Mouse (Mus musculus): ENCODE measurements around the gene Vsir.

The Vsir gene

DNA sequence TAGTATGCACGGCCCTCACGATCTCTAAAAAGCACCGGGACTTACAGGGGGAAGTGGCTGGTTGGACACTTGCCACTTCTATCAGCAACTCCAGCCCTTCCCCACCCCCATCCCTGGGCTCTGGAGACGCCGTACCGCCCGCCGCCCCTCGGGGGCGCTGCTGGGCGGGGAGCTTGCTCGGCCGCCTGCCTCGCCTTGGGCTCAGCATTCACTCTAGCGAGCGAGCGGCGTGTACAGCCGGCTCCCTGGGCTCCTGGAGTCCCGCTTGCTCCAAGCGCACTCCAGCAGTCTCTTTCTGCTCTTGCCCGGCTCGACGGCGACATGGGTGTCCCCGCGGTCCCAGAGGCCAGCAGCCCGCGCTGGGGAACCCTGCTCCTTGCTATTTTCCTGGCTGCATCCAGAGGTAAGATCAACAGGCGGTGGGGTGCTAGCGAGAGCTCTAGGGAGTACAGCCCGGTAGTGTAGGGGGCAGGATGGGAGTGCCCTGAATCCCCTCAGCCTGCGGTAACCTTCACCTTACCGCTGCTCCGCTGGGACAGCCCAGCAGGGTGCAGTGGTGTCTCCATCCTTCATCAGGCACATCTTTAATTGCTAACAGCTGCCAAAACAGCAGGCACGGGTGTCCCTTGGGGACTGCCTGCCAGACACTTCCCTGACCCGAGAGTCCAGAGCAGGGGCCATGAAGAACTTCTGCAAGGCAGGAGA, at the start of gene Vsir:
TSS of gene Vsir (plus strand) at position 151 of the 705 bp plus-strand sequence.
- peak; percentile 78 for DNase-seq (ENCODE audit: low spot score in 2 of 2)

DNA sequence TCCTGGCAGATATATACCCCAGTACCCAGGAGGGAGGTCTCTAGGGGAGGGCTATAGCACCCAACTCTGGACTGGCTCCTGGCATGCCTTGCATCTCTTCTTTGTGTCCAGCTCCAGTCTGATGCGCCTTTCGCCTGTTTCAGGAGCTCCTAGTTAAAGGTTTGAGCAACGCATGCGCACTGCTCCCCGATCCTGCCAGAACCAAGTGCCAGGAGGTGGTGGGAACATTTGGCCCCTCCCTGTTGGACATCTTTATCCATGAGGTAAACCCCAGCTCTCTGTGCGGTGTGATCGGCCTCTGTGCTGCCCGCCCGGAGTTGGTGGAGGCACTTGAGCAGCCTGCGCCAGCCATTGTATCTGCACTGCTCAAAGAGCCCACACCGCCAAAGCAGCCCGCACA, 47.0 kb upstream of the Vsir start:
- no peak for DNase-seq (ENCODE audit: low spot score in 2 of 2)

DNA sequence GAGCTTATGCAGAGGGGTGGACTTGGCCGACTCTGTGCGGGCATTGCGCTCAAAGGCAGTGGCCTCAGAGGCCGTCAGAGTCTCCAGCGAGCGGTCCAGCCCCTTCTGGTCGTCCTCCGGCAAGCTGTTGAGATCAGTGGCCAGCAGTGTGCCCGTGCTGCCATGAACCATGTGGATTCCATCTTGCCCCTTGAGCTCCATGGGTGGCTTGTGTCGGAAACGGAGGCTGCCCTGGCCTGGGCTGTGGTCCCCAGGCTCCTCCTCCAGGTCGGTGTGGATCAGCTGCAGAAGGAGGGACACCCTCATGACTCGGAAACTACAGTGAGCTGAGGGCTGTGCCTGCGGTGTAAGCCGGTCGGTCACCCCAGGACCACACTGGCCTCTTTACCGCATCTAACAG, 43.2 kb upstream of the Vsir start:
- DNase-seq (ENCODE audit: low spot score in 2 of 2), result no peak

DNA sequence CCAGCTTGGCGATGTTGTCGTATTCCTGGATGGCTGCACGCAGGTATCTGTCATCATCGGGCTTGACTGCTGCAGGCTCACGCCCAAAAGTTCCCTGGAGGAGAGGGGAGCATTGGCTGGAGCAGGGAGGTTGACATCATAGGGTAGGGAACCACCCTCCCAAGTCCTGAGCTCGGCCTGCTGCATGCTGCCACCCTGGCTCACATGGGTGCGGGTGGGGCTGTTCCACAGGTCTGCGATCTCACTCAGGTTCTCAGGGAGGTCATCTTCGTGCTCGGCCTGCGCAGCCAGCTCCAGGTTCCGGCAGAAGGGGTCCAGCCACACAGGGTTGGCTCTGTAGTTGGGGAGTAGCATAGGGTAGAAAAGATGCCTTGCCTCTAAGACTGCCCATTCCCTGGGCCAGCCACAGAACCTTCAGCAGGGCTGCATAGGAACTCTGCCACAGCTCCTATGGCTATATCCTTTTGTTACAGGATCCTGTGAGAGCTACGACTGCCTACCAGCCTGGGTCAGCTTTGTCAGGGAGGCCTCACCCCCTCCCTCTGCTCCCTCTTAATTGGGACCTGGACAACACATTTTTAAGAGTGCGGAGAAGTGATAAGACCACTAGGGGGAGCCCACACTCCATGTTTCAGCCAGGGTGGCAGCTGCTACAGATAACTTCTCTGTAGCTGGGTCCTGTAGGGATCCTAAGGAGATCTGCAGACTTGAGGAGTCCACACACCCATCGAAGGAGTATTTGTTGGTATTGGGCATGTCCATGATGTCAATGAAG, 41.6 kb upstream of the Vsir start:
- peak in 1 of 2 experiments; percentile 61 for DNase-seq (ENCODE audit: low spot score in 2 of 2)

- no peak for DNase-seq (ENCODE audit: low spot score in 2 of 2)
Measured at GRCm38 (mm10) chr10:60310629-60311028, 36.0 kb upstream of the Vsir start.

DNA sequence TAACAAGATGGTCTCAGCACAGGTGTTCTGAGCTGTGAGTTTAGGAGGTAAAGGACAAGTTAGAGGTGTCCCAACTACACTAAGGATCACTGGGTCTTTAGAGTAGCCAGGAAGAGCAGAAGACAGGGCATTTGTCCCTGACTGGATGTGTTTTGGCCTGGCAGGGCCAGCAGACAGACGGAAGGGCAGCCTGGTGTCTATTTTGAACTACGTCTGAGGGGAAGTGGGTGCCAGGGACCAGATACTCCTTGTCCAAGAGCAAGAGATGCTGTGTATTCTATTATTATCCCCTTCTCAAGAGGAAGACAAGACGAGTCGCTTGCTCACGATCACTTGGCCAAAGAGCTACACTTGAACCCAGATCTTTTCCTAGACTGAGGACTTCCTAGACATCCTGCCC, 33.0 kb upstream of the Vsir start:
- DNase-seq (ENCODE audit: low spot score in 2 of 2), result no peak

DNA sequence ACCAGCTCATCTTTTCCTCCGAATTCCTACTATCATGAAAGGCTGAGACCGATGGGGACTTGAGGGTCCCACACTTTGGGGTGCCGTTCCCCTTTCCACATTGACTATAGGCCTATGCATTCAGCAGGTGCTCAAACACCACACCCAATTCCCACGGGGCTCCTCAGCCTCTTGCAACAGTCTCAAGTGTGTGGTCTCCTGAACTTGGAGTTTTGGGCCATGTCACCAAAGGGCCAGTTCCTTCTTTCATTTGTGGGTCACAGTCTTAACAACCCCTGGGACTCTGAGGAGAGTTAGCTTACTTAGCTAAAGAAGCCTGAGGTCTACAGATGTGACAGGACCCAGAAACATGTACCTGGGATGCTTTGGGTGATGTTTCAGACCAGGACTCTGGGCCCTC, 30.5 kb upstream of the Vsir start:
- no peak for DNase-seq (ENCODE audit: low spot score in 2 of 2)

GRCm38 (mm10) chr10:60328963-60329650, 17.5 kb upstream of the Vsir start:
- no peak for DNase-seq (ENCODE audit: low spot score in 2 of 2)

DNA sequence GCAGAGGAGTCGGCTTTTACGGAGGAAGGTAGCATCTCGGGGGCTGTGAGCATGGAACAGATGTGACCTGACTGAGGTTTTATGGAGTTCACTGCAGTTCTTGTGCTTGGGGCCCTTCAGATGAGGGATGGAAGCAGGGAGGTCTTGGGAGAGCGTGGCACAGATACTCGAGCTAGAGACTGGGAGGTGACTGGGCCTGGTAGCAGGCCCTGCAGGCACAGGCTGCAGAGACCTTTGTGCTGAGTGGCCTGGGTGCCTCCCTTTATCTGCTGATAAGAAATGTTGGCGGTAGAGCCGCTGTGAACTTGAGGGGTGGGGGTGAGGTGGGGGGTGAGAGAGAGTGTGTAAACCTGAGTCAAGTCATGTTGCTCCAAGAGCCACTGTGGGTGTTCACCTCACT, 12.1 kb upstream of the Vsir start:
- no peak for DNase-seq (ENCODE audit: low spot score in 2 of 2)

- DNase-seq (ENCODE audit: low spot score in 2 of 2), result no peak
Measured at GRCm38 (mm10) chr10:60335021-60335420, 11.6 kb upstream of the Vsir start.

DNA sequence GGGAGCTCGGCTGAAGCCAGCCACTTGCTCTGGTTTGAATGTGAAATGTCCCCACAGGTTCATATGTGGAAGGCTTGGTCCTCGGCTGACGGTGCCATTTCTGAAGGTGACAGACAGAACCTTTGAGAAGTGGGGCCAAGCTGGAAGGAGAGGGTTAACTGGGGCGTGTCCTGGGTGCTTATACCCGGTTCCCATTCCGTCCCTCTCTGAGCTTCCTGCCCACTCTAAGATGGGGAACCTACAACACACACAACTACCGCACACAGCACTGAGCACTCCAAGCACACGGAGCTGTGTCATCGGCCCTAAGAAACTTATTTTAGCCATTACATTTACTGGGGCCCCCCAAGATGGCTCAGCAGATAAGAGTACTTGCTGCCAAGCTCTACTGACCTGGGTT, 5.1 kb upstream of the Vsir start:
- DNase-seq (ENCODE audit: low spot score in 2 of 2), result no peak

GRCm38 (mm10) chr10:60344111-60344510, 2.5 kb upstream of the Vsir start:
- no peak for DNase-seq (ENCODE audit: low spot score in 2 of 2)

- no peak for DNase-seq (ENCODE audit: low spot score in 2 of 2)
Measured at GRCm38 (mm10) chr10:60346056-60346455, 595 bp upstream of the Vsir start.

GRCm38 (mm10) chr10:60347768-60348610, 1.3 kb downstream of the Vsir start:
- peak in 1 of 2 experiments; percentile 38 for DNase-seq (ENCODE audit: low spot score in 2 of 2)

GRCm38 (mm10) chr10:60349056-60349455, 2.4 kb downstream of the Vsir start:
- peak in 1 of 2 experiments; percentile 78 for DNase-seq (ENCODE audit: low spot score in 2 of 2)

GRCm38 (mm10) chr10:60349644-60350043, 3.0 kb downstream of the Vsir start:
- no peak for DNase-seq (ENCODE audit: low spot score in 2 of 2)

DNA sequence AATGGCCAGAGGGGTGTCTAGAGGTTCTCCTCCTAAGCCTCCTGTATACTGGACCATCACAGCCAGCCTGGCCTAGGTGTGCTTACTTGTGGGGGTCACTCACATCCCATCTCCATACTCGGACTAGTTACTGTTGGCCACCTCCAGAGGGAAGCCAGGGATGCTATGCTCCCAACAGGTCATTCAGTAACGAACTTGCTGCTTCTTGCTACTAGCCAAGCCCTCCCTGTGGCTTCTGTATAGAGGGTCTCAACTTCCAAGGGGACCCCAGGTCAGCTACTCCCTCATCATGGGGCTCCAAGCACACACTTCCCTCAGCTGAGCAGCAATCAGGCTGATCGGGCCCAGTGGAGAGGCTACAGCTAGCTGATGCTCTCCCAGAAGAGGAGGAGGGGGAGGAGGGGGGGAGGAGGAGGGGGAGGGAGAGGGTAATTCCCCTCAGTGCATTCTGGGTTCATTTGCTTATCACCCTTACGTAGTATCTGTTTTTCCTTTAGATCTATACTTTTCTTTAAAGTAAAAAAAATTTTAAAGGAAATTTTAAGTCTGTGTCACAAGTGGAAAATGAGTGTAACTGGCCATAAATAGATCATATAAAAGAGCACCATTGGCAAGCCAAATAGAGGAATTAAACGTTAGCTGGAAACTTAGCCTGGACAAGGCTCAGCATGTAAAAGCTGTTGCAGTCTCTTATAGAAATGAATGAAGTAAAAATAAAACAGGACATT, 3.6 kb downstream of the Vsir start:
- no peak for DNase-seq (ENCODE audit: low spot score in 2 of 2)

DNA sequence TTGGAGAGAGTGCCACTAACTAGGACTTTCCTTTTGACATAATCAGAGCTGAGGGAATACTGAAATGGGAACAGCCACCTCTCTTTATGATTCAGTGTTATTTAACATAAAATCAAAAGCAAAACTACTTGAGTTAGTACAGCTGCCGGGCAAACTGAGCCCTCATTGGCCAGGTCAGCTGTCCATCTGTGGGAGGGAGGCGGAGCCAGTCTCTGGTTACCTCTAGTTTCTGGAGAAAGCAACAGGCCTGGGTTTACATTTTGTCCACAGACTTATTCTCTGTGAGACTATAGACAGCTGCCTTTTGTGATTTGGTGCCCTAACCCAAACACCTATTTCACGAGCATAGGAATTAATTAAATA, 4.1 kb downstream of the Vsir start:
- peak; percentile 91 to 97 for DNase-seq (ENCODE audit: low spot score in 2 of 2)

GRCm38 (mm10) chr10:60351248-60351647, 4.6 kb downstream of the Vsir start:
- no peak for DNase-seq (ENCODE audit: low spot score in 2 of 2)

DNA sequence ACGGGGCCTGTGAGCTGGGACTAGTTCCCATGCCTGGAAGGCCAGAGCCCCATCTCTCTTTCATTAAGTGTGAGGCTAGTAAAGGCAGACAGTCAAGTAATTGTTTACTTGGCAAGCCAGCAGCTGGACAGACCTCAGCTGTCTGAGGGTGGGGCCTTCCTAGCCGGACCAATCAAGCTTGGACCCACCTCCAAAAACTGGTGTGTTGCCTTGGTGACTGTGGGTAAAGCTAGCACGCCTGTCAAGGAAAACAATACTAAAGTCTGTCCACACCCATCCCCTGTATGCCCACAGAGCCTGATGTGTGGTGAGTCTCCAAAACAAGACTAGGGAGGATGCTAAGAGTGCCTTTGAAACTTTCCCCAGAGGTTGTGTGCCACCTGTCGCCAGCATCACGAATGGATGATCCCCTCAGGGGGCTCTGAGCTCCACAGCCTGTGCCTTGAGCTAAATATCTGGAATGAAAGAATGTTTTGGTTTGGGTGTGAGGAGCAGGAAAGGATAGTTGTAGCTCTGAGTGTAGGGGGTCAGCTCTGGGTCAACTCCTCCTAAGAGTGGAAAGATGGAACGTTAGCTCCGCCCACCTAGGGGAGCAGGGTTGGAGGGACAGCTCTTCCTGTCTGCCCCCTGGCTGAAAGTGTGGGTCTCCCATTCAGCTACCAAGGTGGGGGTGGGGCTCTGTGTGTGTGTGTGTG, 5.3 kb downstream of the Vsir start:
- DNase-seq (ENCODE audit: low spot score in 2 of 2), result peak; percentile 52 to 82

All from urinary bladder, adult 18-20 months (tissue).